Mouse (Mus musculus): Measurements from ENCODE around the gene Rspo4. TPM values are rescaled to one million over a fixed set of nuclear protein-coding genes. Genes with fewer than 3 reads are reported as not detected.

Rspo4 gene
- polyA plus RNA-seq (2015; fragmentation: Nextera tagmentation; extraction: Ambion mirVana): 0.07 TPM in 1 of 2 replicates, not detected in the other

DNA sequence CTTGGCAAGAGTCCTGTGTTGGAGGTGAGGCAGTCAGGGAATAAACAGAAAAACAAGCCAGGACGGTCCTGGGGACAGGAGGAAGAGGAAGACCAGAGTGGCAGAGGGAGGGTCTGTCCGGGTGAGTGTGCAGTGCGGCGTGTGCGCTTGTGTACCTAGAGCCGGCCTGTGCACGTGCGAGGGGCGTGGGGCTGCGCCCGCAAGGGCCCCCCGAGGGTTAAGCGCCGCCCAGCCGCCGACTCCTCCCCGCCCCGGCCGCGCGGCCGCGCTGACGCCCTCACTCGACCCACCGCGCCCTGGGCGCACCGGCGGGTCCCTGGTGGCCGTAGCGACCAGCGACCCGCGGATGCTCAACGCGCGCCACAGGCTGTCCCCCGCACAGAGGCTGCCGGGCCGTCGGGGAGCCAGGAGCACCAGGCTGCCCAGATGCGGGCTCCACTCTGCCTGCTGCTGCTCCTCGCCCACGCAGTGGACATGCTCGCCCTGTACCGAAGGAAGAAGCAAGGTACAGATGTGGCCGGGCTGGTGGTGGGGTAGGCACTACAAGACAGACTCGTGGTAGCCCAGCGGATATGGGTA is at the start of gene Rspo4:
Gene Rspo4, plus strand, starts transcription at position 280 of the 579 bp plus-strand sequence.
- no peak within 1 kb of the TSS for H3K9ac ChIP-seq (ENCODE audit: low read length)
- no peaks in the 10 kb centered on the region for H3K36me3 ChIP-seq (ENCODE audit: control insufficient read depth, insufficient read depth)
- H3K27ac ChIP-seq (ENCODE audit: low read length): no peak within 1 kb of the TSS
- H3K9me3 ChIP-seq (replicated peaks; ENCODE audit: control insufficient read depth, low read length): no peaks in the 10 kb centered on the region
- H3K4me1 ChIP-seq (ENCODE audit: control insufficient read depth, insufficient read depth, low read length): no peaks in the 10 kb centered on the region
- 2% methylated on average over 50 of the region's 50 CpGs for WGBS
- no peak for ATAC-seq (replicated peaks; ENCODE audit: extremely low read depth, insufficient read depth, low FRiP score)
- peak within 1 kb of the TSS; percentile 59 for H3K4me2 ChIP-seq (ENCODE audit: low read depth, low read length)
- H3K27me3 ChIP-seq (ENCODE audit: control insufficient read depth, insufficient read depth, low read length): peaks cover 45% of the 10 kb centered on the region
- H3K4me3 ChIP-seq (ENCODE audit: low read length): peak within 1 kb of the TSS; percentile 38

DNA sequence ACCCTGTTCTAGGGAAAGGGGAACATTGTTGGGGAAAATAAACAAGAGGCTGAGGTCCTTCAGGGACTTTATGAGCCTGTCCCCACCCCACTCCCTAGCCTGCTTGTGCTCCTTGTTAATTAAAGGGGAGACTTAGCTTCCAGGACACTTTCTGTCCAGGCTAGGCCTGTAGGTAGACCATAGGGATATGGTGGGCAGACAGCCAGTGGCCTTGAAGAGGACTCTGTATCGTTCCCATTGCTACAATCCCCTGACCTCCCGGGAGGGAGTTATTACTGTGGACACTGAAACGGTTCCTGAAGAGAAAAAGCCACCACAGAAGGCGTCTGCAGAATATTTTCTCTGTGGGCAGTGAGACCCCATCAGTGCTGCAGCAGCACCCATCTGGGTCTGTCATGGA is 27.1 kb upstream of the Rspo4 start:
- Histone ChIP-seq H3K4me2 (ENCODE audit: low read depth, low read length) (no peak overlapping the region), H3K27ac (ENCODE audit: low read length) (no peak overlapping the region), H3K4me1 (ENCODE audit: control insufficient read depth, insufficient read depth, low read length) (no peaks in the 10 kb centered on the region), H3K9me3 (replicated peaks; ENCODE audit: control insufficient read depth, low read length) (no peaks in the 10 kb centered on the region), H3K9ac (ENCODE audit: low read length) (no peak overlapping the region), H3K4me3 (ENCODE audit: low read length) (no peak overlapping the region), H3K36me3 (ENCODE audit: control insufficient read depth, insufficient read depth) (no peaks in the 10 kb centered on the region), H3K27me3 (ENCODE audit: control insufficient read depth, insufficient read depth, low read length) (no peaks in the 10 kb centered on the region; the same call in 1 of the 2 replicates)
- ATAC-seq (replicated peaks; ENCODE audit: extremely low read depth, insufficient read depth, low FRiP score): no peak
- 64% methylated on average over 4 of the region's 4 CpGs for WGBS

DNA sequence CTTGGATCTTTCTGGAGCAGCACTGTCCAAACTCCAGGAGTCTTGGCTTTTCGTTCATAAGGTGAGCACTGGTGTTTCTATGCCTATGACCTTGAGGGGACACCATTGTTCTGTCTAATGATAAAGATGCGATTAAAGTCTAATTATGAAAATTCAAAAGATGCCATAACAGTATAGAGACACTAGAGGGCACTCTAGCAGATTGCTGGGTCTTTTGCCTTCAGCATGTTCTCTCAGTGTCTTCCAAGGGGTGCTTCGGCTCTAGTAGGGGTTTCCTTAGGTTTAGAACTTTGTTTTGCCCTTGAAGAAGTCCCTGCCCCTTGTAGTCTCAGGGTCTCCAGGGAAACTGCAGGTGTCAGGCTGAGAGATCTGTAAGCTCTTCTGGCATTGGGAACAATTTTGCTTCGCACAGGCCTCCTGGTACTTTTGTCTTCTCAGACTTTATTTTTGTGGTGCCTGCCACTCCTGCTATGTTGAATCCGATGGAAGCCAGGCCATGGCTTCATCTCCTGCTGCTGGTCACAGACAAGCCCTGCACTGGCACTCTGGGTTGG is 19.6 kb downstream of the Rspo4 start:
- no peak for ATAC-seq (replicated peaks; ENCODE audit: extremely low read depth, insufficient read depth, low FRiP score)

DNA sequence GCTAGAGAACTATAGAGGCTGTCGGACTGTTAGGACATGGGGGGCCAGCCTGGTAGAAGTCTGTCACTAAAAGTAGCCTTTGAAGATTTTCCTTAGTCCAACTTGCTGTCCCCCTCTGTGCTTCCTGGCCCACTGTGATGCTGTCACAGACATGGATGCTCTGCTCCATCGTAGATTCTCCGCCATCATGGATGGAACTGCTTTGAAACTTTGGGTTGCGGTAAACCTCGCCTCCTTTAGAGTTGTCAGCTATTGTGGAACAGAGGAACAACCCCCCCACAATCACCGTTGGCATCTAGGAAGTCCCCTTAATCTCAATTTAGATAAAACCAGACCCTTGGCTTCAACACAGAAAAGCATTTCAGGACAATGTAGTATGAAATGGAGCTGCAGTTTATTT is 22.2 kb downstream of the Rspo4 start:
- no peaks in the 10 kb centered on the region for H3K4me1 ChIP-seq (ENCODE audit: control insufficient read depth, insufficient read depth, low read length)
- H3K9ac ChIP-seq (ENCODE audit: low read length): no peak overlapping the region
- H3K27ac ChIP-seq (ENCODE audit: low read length): no peak overlapping the region
- WGBS: 80% methylated on average over 6 of the region's 6 CpGs
- H3K36me3 ChIP-seq (ENCODE audit: control insufficient read depth, insufficient read depth): no peaks in the 10 kb centered on the region
- no peak overlapping the region for H3K4me3 ChIP-seq (ENCODE audit: low read length)
- H3K4me2 ChIP-seq (ENCODE audit: low read depth, low read length): no peak overlapping the region
- no peaks in the 10 kb centered on the region for H3K9me3 ChIP-seq (replicated peaks; ENCODE audit: control insufficient read depth, low read length)
- H3K27me3 ChIP-seq (ENCODE audit: control insufficient read depth, insufficient read depth, low read length): peaks cover 2% of the 10 kb centered on the region; the same call in 1 of the 2 replicates
- ATAC-seq (replicated peaks; ENCODE audit: extremely low read depth, insufficient read depth, low FRiP score): no peak

More for the DNA sequence above, 19.6 kb downstream of the Rspo4 start:
- H3K27ac ChIP-seq (ENCODE audit: low read length): no peak overlapping the region
- H3K27me3 ChIP-seq (ENCODE audit: control insufficient read depth, insufficient read depth, low read length): peaks cover 2% of the 10 kb centered on the region; the same call in 1 of the 2 replicates
- H3K4me2 ChIP-seq (ENCODE audit: low read depth, low read length): no peak overlapping the region
- no peak overlapping the region for H3K4me3 ChIP-seq (ENCODE audit: low read length)
- 48% methylated on average over 5 of the region's 5 CpGs for WGBS
- no peaks in the 10 kb centered on the region for H3K36me3 ChIP-seq (ENCODE audit: control insufficient read depth, insufficient read depth)
- H3K4me1 ChIP-seq (ENCODE audit: control insufficient read depth, insufficient read depth, low read length): no peaks in the 10 kb centered on the region
- H3K9me3 ChIP-seq (replicated peaks; ENCODE audit: control insufficient read depth, low read length): no peaks in the 10 kb centered on the region
- H3K9ac ChIP-seq (ENCODE audit: low read length): no peak overlapping the region

DNA sequence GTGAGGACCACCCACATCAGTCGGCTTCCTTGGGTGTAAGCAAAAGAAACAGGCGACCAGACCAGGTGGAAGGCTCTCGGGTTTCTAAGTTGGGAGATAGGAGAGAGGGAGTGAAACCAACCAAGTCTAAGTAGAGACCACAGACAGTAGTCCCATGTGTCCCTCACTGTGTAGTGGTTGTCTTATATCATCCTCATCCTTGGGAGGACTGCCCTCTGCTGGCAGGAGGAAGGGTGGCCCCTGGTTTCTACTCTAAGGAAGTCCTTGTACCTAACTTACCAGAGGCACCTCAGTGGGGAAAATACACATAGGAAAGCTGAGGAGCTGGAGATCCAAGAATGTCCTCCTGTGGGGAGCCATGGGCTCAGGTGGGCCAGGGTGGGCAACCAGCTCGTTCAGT is 23.8 kb downstream of the Rspo4 start:
- no peak overlapping the region for H3K4me3 ChIP-seq (ENCODE audit: low read length)
- H3K9me3 ChIP-seq (replicated peaks; ENCODE audit: control insufficient read depth, low read length): no peaks in the 10 kb centered on the region
- ATAC-seq (replicated peaks; ENCODE audit: extremely low read depth, insufficient read depth, low FRiP score): no peak
- no peak overlapping the region for H3K27ac ChIP-seq (ENCODE audit: low read length)
- 29% methylated on average over 4 of the region's 4 CpGs for WGBS
- H3K4me2 ChIP-seq (ENCODE audit: low read depth, low read length): no peak overlapping the region
- H3K4me1 ChIP-seq (ENCODE audit: control insufficient read depth, insufficient read depth, low read length): no peaks in the 10 kb centered on the region
- no peaks in the 10 kb centered on the region for H3K36me3 ChIP-seq (ENCODE audit: control insufficient read depth, insufficient read depth)
- no peak overlapping the region for H3K9ac ChIP-seq (ENCODE audit: low read length)
- peaks cover 2% of the 10 kb centered on the region; the same call in 1 of the 2 replicates for H3K27me3 ChIP-seq (ENCODE audit: control insufficient read depth, insufficient read depth, low read length)

DNA sequence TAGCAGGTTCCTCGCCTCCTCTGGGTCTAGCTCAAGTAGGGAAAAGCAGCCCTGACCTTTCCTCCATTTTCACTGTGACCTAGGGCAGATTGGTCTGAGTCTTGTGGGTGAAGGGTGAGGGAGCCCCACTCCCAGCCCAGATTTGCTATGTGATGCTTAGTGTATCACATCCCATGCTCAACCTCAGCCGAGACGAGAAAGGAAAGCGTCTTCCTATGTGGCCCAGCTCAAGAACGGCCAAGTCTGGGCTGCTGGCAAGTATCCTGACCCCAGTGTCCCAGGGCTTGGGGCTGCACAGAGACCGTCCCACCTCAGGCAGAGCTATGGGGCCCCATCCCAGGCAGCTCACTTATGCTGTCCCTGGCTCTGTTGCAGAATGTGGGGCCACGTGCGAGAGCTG is 25.5 kb downstream of the Rspo4 start:
- peaks cover 4% of the 10 kb centered on the region for H3K27me3 ChIP-seq (ENCODE audit: control insufficient read depth, insufficient read depth, low read length)
- H3K36me3 ChIP-seq (ENCODE audit: control insufficient read depth, insufficient read depth): no peaks in the 10 kb centered on the region
- H3K4me2 ChIP-seq (ENCODE audit: low read depth, low read length): no peak overlapping the region
- H3K27ac ChIP-seq (ENCODE audit: low read length): no peak overlapping the region
- no peaks in the 10 kb centered on the region for H3K9me3 ChIP-seq (replicated peaks; ENCODE audit: control insufficient read depth, low read length)
- no peak for ATAC-seq (replicated peaks; ENCODE audit: extremely low read depth, insufficient read depth, low FRiP score)
- H3K4me3 ChIP-seq (ENCODE audit: low read length): no peak overlapping the region
- WGBS: 72% methylated on average over 8 of the region's 8 CpGs
- no peaks in the 10 kb centered on the region for H3K4me1 ChIP-seq (ENCODE audit: control insufficient read depth, insufficient read depth, low read length)
- no peak overlapping the region for H3K9ac ChIP-seq (ENCODE audit: low read length)

DNA sequence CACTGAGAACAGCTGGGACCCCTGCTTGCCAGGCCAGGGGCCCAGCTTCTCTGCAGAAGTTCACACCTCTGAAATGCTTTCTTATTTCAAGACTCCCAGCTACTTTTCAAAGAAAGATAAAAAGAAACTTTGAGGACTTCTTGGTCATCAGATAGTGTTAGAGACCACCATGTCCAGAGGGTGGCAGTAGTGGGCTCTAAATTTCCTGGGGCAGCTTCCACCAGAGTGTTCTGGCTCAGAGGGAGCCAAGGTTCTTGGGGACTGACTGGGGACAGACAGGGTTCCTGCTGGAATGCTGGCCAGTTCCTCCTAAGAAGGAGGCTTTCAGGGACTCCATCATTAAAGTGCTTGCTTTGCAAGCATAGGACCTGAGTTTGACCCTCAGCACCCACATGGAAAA is 31.8 kb downstream of the Rspo4 start:
- Histone ChIP-seq H3K9ac (ENCODE audit: low read length) (no peak overlapping the region), H3K27me3 (ENCODE audit: control insufficient read depth, insufficient read depth, low read length) (peaks cover 3% of the 10 kb centered on the region), H3K4me3 (ENCODE audit: low read length) (no peak overlapping the region), H3K4me1 (ENCODE audit: control insufficient read depth, insufficient read depth, low read length) (no peaks in the 10 kb centered on the region), H3K4me2 (ENCODE audit: low read depth, low read length) (no peak overlapping the region), H3K36me3 (ENCODE audit: control insufficient read depth, insufficient read depth) (no peaks in the 10 kb centered on the region), H3K27ac (ENCODE audit: low read length) (no peak overlapping the region), H3K9me3 (replicated peaks; ENCODE audit: control insufficient read depth, low read length) (no peaks in the 10 kb centered on the region)
- ATAC-seq (replicated peaks; ENCODE audit: extremely low read depth, insufficient read depth, low FRiP score): no peak

DNA sequence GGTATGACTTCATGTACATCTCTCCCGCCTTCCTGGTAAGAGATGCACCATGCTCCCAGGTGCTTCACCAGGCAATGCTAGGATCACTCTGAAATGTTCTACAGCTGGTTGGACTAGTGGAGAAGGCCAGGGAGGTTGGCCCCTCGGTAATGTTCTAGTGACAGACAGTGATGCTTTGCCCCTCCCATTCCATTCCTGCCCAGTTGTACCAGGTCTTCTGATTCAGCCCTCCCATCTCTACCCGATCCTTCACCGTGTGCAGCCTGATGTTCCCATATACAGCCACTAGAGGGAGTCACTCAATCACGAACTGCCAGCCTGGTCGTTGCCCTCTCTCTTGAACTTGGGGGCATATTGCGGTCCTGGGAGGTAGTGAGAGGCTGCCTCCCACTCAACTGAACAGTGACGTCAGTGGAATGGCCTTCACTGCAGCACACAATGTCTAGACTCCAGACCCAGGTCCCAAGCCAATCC is 33.3 kb downstream of the Rspo4 start:
- ATAC-seq (replicated peaks; ENCODE audit: extremely low read depth, insufficient read depth, low FRiP score): no peak
- WGBS: 13% methylated on average over 8 of the region's 8 CpGs

DNA sequence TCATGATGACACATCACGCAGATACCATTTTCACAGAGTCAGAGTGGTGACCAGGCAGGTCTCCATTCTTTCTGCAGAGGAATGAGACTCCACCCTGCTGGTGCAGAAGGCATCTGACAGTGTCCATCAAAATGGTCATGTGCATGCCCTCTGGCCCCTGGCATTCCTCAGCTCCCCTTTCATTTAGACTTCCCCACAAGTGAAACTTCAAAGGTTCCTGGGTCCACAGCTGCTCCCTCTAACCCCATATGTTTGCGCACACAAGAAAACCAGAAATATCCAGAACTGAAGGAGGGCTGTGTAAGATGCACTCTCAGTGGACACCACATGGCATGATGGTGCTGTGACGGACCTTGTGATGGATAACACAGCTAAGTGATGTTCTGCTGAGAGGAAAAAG is 35.9 kb downstream of the Rspo4 start:
- Histone ChIP-seq H3K9me3 (replicated peaks; ENCODE audit: control insufficient read depth, low read length) (no peaks in the 10 kb centered on the region), H3K4me3 (ENCODE audit: low read length) (no peak overlapping the region), H3K36me3 (ENCODE audit: control insufficient read depth, insufficient read depth) (no peaks in the 10 kb centered on the region), H3K27me3 (ENCODE audit: control insufficient read depth, insufficient read depth, low read length) (no peaks in the 10 kb centered on the region; the same call in 1 of the 2 replicates), H3K9ac (ENCODE audit: low read length) (no peak overlapping the region), H3K27ac (ENCODE audit: low read length) (no peak overlapping the region), H3K4me1 (ENCODE audit: control insufficient read depth, insufficient read depth, low read length) (no peaks in the 10 kb centered on the region), H3K4me2 (ENCODE audit: low read depth, low read length) (no peak overlapping the region)
- 70% methylated on average over 3 of the region's 3 CpGs for WGBS
- ATAC-seq (replicated peaks; ENCODE audit: extremely low read depth, insufficient read depth, low FRiP score): no peak

More for the DNA sequence above, 33.3 kb downstream of the Rspo4 start:
- H3K4me1 ChIP-seq (ENCODE audit: control insufficient read depth, insufficient read depth, low read length): no peaks in the 10 kb centered on the region
- H3K27me3 ChIP-seq (ENCODE audit: control insufficient read depth, insufficient read depth, low read length): peaks cover 3% of the 10 kb centered on the region
- no peak overlapping the region for H3K27ac ChIP-seq (ENCODE audit: low read length)
- H3K4me2 ChIP-seq (ENCODE audit: low read depth, low read length): no peak overlapping the region
- H3K9me3 ChIP-seq (replicated peaks; ENCODE audit: control insufficient read depth, low read length): no peaks in the 10 kb centered on the region
- H3K36me3 ChIP-seq (ENCODE audit: control insufficient read depth, insufficient read depth): no peaks in the 10 kb centered on the region
- no peak overlapping the region for H3K4me3 ChIP-seq (ENCODE audit: low read length)
- no peak overlapping the region for H3K9ac ChIP-seq (ENCODE audit: low read length)
